Mouse (Mus musculus) erythroblast, embryonic 14.5 days (primary cell): ENCODE results near the gene Apoa1.

Source experiments
- GATA1 ChIP-seq: IDR thresholded peaks from 2 replicates; pipeline ENCODE4 v1.6.1; 2012; ENCODE audit warnings: low read length, inconsistent platforms, mixed read lengths
- TAL1 ChIP-seq: IDR thresholded peaks from 3 replicates; pipeline ENCODE4 v1.6.1; 2012; ENCODE audit warnings: low read length, inconsistent platforms, mixed read lengths

DNA sequence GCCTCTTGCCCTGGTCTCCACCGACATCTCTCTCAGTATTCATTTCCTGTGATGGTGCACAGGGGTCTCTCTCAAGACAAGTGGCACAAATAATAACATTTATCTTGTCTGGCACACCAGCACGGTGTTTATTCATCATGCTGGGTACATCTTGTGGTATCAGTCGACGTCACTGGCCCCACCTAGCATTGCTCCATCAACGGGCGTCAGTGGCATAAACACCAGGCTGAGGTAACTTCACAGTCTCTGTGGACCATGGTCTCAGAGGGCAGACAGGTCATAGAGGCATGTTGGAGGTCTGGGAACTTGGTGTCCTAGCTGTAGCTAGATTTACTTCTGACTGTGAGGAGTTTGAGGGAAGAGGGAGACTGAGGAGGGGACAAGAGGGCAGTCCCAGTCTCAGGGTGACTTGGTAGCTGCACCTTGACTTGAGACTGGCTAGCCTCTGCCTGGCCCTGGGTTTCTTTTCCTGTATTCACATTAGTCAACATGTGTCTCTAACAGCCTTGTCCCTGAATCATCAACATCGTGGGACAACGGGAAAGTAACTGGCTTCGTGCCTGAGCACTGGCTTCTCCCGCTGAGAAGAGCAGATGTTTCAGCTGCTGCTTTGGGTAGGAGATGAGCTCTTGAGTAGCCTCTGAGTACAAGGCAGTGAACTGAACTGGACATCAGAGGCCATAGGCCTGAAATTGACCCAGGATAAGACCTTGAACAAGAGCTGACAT is 28.4 kb downstream of the Apoa1 start:
- TF ChIP-seq TAL1, result no peak
- TF ChIP-seq GATA1, result no peak
